Mouse (Mus musculus): ENCODE measurements around the gene Dmrta1.
"Not testable (repeated sequence)": the region's sequence is repeated elsewhere in the genome, so short reads cannot be mapped to it uniquely, and the experiment has no call there.

Dmrta1 gene

DNA sequence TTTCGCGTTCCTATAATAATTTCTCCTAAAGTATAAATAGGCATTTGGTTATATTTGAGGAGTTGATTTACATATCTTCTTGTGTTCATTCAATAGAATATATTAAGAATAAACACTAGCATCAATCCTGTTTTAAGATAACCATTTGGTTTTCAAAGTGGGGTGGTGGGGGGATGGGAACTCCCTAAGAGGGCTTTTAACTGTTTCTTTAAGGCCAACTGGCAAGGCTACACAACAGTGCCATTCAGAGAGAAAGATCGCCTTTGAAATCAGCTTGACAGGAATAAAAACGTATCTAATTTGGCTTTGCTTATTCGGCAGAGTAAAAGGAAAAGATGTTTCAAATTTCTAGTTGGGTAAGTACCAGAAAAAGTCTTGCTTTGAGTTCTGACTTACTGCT, at the start of gene Dmrta1:
Gene Dmrta1 (plus strand): TSS at position 242 of the 400 bp plus-strand sequence.
- DNase-seq, result no peak

DNA sequence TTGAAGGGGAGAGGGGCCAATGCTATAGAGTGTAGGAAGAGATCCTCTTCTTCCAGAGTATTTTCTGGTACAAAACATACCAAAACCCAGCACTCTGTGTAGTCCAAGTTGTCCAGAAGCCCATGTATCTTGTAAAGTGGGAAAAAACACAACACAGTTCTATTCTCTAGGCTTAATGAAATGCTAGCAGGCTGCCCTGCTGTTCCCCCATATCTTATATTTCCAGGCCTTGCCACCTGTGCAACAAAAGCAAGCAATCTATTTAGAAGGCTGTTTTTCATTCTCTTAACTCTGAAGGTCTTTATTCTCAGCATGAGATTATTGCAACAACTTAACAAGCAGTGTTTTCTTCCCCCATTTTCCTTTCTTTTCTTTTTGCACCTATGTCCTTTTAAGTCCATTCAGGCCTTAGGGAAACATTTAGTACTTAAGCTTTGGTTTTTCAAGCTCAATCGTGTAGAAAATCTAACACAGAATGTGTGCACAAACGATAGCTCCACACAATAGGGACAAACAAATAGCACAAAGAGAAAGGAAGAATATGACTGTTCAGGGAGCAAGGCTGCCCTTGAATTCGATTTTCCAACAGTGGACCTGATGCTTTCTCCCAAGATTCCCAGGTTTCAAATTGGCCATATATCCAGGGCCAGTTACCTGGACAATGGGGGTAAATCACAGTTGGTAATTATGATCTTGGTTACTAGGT, 48.7 kb upstream of the Dmrta1 start:
- DNase-seq, result no peak

DNA sequence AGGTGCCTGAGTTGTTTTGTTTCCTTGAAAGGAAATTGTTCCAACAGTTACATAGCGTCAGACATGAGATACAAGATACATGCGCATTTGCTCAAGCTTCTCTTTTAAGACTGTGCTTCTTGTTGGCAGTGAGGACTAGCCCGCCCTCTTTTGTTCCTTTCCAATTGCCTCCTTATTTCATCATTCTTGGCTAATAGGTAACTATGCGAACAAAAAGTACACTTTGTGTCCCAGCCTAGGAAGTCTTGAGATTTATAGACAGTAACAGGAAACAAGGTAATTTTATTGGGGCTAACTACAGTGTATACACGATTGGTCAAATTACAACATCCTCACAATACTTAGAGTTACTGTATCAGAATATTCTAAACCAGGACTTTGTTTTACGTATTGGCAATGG, 47.7 kb upstream of the Dmrta1 start:
- DNase-seq, result no peak

DNA sequence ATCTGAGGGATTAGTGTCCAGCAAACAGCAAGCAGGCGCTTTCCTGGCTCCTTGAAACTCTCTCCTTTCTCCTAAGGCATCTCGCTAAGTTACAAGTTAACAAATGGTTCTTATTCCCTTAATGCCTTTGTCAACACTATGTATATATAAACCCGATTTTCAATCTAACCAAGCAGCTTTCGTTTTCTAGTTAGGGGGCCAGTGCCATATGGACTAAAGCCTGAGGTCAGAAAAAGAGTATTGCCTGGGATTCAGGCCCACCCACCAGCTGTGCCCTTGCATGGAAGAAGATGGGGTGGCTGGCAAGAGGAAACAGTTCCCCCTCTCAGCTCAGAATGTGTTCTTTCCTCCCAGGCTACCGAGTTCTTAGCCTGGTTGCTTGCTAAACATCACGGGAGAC, 40.6 kb upstream of the Dmrta1 start:
- DNase-seq, result no peak

DNA sequence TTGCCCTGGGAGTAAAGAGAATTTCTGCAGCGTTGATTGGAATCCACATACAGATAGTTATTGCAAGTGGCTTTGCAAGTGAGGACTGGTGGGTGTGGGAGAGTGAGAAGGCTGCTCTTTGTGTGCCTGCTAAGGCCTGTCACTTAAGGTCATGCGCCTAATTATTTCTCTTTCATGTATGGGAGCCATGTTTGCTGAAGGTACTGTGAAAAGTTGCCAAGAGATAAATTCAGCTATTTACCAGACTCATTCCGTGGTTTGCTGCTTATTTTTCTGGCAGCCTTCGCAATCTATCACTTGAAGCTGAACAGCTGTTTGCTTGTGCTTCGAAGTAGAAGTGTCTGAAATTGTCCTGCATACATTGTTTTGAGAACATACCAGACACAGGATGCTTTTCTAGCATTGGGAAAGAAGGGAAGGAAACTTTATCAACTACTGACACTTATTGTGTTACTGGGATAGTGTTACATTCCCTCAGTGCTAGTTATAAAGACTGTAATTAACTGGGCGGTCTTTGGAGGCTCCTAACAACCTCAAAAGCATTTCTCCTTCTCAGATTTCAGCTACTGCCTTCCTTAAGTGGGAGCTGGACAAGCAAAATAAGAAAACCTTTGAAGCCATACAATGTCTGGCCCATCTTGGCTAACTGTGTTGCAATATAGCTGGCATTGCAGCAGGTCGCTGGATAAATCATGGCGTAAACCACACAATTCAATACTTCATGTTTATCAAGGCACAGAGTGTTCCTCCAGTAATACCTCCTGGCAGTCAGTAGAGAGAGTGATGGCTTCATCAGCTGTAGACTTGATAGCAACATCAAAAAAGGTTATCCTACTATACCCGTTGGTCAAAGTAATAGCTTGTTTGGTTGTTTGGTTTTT, 34.8 kb upstream of the Dmrta1 start:
- no peak for DNase-seq

DNA sequence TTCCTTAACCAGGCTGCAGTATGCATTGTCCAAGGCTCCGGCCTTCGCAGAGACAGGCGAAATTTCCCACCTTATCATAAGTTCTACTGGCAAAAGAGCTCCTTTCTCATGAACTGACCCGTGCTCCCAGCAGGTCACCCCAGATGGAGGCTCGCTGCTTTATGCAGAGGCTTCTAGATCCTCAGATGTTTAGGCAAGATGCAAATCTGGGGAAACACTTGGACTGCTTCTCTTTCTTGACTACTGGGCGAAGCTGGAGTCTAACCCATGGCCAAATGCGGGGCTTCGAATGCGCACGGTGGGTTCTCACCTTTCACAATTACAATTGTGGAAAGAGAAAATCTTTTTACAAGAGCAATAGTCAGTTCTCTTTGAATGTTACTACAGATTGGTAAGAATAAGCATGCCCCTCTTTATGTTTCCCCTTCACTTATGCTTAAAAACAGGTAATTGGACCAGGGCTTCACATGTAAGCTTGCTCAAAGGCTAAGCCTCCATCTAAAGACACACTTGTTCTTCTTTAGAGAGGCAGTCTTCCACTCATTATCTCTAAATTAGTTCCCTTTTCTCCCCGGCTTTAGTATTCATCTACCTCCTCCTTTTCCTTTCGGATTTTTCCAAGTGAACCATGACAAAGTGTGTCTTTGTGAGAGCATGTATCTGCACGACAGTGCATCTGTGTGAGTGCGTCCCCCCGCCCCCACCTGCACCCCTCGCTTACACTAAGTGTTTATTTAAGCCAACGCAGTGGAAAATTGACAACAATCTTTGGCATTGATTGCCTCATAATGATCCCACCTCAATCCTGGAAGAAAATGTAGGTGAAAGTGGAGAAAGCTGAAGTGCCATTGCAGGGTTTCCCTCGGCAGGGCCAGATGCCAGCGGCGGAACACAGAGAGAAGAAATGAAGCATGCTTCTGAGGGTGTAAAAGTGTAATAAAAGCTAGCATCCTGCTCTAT, 28.6 kb upstream of the Dmrta1 start:
- DNase-seq, result no peak

DNA sequence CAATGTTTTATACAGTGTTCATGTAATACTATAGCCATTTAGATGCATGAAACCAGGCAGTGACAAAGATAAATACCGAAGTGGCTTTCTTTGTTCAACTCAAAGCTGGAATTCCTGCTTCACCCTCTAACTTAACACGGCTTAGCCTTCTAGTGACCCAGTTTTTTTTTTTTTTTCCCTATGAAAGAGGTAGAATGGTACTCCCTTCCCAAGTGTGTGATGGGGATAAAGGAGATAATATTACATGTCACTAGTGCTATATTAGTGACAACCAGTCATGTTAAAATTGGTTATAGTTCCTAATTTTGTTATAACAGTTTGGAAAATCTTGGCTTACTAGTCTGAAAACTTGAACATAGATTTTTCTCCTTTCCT, 27.9 kb upstream of the Dmrta1 start:
- DNase-seq, result no peak

DNA sequence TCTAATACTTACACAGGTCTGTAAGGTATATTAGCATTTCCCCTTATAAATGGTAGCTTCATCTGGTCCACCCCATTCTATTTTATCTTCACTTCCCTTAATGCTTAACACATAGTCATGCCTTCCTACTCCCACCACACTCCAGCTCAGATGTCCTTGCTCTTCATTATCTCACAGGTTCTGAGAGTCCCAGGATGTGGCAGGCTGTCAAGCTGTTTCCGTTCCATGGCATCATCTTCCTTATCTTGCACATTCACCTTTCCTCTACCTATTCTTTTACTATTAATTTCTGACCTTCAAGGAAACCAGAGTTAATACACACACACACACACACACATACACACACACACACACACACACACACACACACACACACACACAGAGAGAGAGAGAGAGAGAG, 27.5 kb upstream of the Dmrta1 start:
- DNase-seq, result no peak

DNA sequence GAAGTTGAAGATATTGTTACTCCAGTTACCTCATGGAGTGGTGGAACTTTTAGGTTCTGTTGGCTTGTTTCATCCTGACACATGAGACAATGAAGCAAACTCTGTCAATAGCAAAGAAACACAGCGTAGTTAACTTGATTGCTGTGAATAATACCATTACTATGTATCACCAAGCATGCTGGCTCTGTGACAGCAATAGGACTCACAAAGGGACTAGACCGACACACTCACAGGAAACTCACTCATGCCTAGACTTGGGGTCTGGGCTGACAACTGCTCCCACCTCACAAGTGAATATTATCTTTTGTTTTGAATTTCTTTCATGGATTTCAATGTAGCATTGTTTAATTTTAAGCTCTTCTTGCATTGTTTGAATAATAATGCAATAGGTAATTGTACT, 15.8 kb upstream of the Dmrta1 start:
- no peak for DNase-seq

DNA sequence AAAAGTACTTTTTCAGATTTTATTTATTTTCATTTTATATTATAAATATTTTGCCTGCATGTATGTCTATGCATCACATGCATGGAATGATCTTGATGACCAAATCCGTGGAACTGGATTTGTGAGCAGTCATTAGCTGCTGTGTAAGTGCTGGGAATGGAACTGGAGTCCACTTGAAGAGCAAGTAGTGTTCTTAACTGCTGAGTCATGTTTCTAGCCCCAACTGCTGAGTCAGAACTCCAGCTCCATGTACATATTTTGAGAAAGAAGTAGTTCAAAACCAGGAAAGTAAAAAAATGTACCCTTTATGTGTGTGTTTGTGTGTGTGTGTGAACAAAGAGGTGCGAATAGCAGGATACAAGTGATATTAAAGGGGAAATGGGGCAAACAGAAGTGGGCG, 4.5 kb upstream of the Dmrta1 start:
- DNase-seq, result no peak

DNA sequence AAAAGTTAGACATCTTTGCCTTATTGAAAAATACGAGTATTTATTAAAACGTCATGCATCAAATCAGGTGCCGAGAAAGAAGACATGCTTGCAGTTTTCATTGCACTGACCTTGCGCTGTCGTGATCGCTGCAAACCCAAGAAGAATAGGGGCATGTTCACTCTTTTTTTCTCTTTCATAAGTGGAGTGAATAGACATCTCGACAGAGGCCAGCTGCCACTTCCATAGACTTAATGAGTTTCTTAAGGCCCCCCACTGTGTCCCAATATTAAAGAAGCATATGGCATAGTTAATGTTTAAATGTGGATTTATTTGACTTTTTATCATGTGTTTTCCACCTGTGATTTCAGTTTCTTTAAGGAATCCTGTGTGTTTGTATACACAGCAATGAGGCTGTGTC, 1.3 kb upstream of the Dmrta1 start:
- no peak for DNase-seq

DNA sequence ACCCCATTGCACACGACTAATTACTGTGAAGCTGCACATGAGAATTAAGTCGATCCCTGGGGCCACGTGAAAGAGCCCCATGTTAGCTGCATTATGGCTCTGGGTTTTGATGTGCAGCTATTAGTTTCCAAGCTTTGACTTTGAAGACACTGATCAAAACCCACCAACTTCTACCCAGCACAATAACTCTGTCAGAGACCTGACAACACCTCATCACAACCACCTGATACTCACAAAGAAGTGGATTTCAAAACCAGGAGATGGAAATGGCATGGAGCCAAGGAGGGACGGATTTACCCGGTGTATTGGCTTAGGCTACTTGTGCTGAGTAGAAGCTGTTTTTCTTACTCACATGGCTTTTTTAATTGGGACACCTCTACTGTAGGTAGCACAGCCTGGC, 523 bp upstream of the Dmrta1 start:
- DNase-seq, result no peak

DNA sequence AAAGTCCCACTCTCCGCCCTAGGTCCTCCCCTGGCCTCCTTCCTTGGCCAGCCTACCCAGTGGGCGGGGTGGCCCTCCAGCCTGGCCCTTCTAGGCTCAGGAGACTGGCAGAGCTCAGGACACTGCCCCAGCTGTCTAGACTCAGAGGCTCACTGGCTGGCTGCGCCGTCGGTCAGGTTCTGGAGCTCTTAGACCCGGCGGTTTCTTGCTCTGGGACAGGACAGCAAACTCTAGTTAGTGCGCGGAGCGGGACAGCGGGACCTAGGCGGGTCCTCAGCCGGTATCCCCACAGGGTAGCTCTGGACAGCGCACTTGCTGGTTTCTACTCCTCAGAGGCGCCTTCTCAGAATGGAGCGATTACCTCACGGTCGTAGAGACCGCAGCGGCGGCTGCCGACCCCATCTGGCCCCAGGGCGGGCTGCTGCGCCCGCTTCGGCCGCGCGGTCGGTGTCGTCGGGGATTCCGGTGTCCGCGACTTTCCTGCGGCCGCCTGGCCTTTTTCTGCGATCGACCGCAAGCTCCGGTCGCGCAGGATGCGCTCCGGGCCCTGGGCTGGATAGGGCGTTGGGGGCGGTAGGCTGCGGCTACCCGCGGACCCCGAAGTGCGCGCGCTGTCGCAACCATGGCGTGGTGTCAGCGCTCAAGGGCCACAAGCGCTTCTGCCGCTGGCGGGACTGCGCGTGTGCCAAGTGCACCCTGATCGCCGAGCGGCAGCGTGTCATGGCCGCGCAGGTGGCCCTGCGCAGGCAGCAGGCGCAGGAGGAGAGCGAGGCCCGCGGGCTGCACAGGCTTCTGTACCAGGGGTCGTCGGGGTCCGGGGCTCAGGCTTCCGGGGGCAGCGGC, 8.9 kb downstream of the Dmrta1 start:
- no peak for DNase-seq

DNA sequence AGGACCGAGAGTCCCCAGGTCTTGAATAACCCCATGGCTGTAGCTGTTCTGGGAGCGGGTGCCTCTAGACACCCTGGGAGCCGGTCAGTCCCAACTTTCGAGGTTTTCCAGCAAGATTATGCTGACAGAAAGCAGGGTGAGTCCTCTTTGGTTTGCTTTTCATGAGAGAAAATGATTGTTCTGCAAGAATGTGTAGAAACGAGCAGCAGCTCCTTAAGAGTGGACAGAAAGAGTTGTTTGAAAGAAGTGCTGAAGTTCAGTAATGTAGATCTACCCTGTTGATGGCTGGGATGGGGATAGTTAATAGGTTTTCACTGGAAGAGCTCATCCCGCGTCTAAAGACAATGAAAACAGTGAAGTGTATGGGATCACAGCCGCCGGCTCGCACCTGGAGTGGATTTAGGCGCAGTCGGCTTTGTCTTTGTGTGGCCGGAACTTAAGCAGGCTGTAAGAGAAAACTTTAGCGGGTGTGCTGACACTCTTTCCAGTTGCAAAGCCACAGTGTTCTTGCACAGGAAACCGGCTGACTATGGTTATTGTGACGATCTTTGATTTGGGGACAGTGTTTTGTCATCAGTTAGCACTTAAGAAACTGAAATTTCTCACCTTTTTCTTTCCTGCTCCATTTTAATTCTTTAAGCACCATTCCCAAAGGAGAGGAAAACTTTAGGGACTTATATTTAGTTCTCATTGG, 9.7 kb downstream of the Dmrta1 start:
- no peak for DNase-seq

DNA sequence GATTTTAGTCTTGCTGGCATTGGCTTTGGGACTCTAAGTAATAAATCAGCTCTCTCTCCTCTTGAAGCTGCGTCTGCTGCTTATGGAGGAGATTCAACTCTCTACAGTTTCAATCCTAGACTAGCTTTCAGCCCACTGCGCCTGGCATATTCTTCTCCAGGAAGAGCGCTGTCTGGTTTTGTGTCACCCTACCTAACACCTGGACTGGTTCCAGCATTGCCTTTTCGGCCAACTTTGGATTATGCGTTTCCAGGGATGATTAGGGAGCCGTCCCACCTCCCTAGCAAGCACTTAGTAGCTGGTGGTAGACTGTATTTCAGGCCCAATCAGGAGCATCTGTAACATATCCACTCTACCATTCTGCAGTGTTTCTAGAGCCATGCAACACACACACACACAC, 12.7 kb downstream of the Dmrta1 start:
- DNase-seq, result no peak

DNA sequence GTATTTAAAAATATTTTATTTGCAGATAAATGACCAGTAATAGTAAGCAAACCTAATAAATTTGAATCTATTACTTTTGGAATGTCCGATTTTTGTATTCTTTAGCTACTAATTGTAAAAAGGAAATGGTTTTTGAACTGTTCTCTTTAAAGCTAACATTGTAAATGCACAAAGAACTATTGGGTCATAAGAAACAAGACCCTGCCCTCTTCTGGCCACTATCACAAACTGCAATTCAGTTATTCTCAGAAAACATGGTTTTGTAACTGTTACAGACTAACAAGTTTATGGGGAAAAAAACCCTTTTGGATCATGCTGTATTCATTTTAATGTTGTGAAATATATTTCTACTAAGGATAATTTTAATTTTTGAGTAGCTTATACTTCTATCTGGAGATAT, 13.5 kb downstream of the Dmrta1 start:
- DNase-seq, result no peak

DNA sequence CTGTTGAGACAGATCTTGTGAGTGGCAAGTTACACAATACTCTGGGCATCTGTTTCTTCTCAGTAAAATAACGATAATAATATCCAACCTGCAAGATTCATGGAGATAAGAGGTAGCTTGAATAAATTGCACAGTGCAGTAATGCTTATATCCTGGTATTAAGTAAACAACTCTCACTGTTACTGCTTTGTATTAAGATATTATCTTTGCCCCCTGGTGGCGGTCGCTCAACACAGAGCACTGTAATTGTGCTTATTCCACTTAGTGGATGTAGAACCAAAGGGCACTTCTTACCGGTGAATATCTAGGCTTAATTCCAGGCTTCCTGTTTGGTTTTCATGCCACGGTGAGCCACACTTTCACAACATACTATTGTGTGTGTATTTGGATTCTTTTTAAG, 16.4 kb downstream of the Dmrta1 start:
- no peak for DNase-seq

DNA sequence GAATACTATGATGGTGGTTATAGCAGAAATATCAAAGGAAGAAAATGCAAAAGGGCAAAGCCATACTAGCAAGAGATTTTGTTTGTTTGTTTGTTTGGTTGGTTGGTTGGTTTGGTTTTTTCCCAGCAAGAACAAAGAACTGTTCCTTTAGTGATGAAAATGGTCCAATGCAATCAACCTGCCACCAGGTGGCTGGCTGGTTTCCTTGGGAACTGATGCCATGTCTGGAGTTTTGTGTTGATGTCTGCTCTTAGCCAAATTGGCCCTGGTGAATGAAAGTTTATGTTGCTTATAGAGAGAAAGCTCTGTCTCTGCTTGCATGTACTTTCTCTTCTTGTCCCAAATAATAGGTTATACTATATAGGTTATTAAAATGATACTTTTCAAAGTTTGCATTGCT, 18.7 kb downstream of the Dmrta1 start:
- DNase-seq, result no peak

DNA sequence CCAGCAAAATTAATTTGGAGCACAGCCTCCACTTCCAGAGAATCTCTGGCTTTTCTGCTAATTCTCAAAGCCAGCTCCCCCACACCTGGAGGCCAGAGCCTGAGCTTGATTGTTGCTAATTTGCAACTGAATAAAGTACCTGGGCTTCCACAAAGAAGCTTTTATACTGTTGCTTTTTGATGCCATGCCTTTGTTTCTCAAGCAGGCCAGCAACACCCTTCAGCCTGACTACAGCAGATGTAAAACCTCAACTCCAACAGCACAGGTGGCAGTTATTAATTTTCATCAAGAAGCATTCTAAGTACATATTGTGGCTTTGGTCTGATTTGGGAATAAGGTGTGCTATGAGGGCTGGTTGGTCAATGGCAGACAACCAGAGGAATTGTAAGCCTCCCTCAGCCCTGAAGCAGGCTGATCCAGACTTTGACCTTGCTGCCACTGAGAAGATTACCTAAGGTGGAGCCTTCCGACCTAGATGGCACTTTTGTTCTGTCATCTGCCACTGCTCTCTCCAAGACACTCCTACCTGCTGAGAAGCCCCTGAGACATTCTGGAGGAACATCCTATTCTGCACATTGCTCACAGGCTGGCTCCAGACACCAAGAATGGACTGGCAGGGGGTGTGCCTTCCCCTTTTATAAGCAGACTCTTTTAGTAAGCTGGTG, 44.4 kb downstream of the Dmrta1 start:
- not testable (repeated sequence) for DNase-seq

Data from spleen, adult 18-20 months (tissue).